Mouse (Mus musculus) forebrain, embryonic 11.5 days (tissue): ENCODE measurements around the gene Mgat5. TPM values are rescaled to one million over a fixed set of nuclear protein-coding genes. Genes with fewer than 3 reads are reported as not detected.

Experiments used
- ATAC-seq: fragments of 200-750 bp; cut with Nextera tagmentation; replicated peaks from 2 replicates; pipeline ENCODE4 v1.8.0; 2017; ENCODE audit warnings: moderate TSS enrichment; ENCODE audit not compliant: low FRiP score
- DNase-seq: peaks from one replicate; pipeline ENCODE4 v3.0.0-alpha.2; 2017; ENCODE audit warnings: low spot score
- H3K27ac ChIP-seq: fragments of 300-500 bp; sonication (generic); 2 replicates; pipeline ENCODE4 v1.5.1; 2014; ENCODE audit warnings: low read depth, low read length
- H3K27me3 ChIP-seq: fragments of 300-500 bp; sonication (generic); 2 replicates; pipeline ENCODE4 v1.6.1; 2014; ENCODE audit warnings: mild to moderate bottlenecking, low read length, mixed read lengths; ENCODE audit not compliant: control insufficient read depth, insufficient read depth
- H3K36me3 ChIP-seq: fragments of 300-500 bp; sonication (generic); 2 replicates; pipeline ENCODE4 v1.6.1; 2014; ENCODE audit warnings: mild to moderate bottlenecking, low read length, moderate library complexity, mixed read lengths; ENCODE audit not compliant: control insufficient read depth, insufficient read depth
- H3K4me1 ChIP-seq: fragments of 300-500 bp; sonication (generic); replicated peaks from 2 replicates; pipeline ENCODE4 v1.6.1; 2014; ENCODE audit warnings: low read length, mixed read lengths; ENCODE audit not compliant: control insufficient read depth, insufficient read depth
- H3K4me2 ChIP-seq: fragments of 300-500 bp; sonication (generic); 2 replicates; pipeline ENCODE4 v1.6.1; 2014; ENCODE audit warnings: low read depth, mild to moderate bottlenecking, low read length, moderate library complexity, mixed read lengths; ENCODE audit not compliant: severe bottlenecking
- H3K4me3 ChIP-seq: fragments of 300-500 bp; sonication (generic); 2 replicates; pipeline ENCODE4 v1.5.1; 2014; ENCODE audit warnings: low read depth, low read length
- H3K9ac ChIP-seq: fragments of 300-500 bp; sonication (generic); 2 replicates; pipeline ENCODE4 v1.6.1; 2014; ENCODE audit warnings: low read length
- H3K9me3 ChIP-seq: fragments of 300-500 bp; sonication (generic); 2 replicates; pipeline ENCODE4 v1.6.1; 2016; ENCODE audit warnings: low read length, mixed read lengths; ENCODE audit not compliant: control insufficient read depth
- WGBS: fragments of 180-500 bp; shearing (Covaris S2); extraction: QIAGEN DNeasy Blood & Tissue Kit; methylation state at CpG from one replicate; pipeline ENCODE4 v1.1.7; 2014; 5-methylcytosine and 5-hydroxymethylcytosine counted together
- polyA plus RNA-seq: library from polyadenylated mRNA; unstranded; fragments of >200 nt; fragmentation: Nextera tagmentation; extraction: Ambion mirVana; gene quantifications from 2 replicates; pipeline ENCODE4 v1.2.1, GENCODE M21; 2014

The Mgat5 gene
- 6.6 and 7.3 TPM in 2 replicates for polyA plus RNA-seq

DNA sequence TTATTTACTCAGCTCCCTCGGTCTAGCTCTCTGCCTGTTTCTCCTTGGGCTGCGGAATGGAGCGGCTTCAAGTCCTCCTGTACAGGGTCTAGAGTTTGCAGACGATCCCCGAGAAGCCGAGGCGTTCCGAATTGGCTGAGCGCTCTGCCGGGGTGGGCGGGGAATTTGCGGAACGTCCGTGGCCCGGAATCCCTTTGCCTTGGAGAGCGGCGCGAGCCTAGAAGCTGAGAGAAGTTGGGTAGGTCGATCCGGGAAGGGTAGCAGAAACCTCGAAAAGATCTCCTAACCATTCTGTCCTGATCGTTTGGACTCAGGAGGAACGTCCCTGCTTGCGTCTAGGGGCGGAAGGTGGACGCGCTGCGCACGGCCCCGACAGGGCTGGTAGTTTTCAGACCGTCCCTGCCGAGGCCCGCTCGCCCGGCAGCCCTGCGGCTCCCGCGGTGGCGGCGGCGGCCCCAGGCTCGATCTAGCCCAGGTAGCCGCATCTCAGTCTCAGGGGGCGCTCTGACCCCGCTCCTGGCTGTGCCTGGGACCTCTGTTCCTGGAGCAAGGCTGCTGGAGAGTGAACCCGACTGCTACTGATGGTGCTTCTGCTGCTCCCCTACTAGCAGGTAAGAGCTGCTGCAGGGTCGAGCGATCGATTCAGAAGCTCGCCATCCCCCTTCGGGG, at the start of gene Mgat5:
Mgat5 (plus strand) TSS at position 199 of the 669 bp plus-strand sequence.
- H3K9ac ChIP-seq: peak within 1 kb of the TSS; percentile 74
- H3K4me1 ChIP-seq: no peaks in the 10 kb centered on the region
- H3K27ac ChIP-seq: peak within 1 kb of the TSS; percentile 93
- WGBS: under 1% methylated on average over 51 of the region's 51 CpGs
- H3K9me3 ChIP-seq: no peaks in the 10 kb centered on the region
- no peaks in the 10 kb centered on the region for H3K27me3 ChIP-seq
- peak; percentile 90 for ATAC-seq
- DNase-seq: peak; percentile 96
- peak within 1 kb of the TSS; percentile 95 for H3K4me2 ChIP-seq
- H3K36me3 ChIP-seq: no peaks in the 10 kb centered on the region
- peak within 1 kb of the TSS; percentile 74 for H3K4me3 ChIP-seq

DNA sequence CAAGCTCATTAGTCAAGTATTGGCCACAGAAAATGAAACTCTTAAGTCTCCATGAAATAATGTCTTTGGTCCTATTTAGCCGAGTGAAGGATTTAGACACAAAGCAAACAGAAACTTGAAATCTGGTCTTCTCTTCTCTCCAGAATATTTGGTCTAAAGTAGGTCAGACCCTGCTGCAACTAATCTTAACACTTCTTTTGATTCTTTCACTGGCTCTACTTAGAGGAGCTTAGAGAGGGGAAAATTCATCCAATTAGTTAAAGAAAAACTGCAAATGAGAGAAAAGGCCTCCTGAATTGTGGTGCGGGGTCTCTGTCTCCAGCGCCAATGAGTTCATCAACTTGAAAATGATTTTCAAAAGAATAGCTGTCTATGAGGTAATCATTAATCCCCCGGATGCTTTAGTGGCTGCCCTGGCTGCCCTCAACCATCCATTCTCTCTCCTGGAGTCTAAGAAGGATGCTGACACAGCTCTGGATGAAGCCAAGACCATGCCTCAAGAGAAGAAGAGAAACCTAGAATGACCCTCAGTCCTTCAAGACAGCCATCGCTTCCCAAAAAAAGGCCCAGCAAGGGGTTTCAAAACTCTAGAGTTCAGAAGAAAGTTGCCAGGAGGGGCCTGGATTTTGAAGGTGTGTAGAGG, 44.6 kb upstream of the Mgat5 start:
- DNase-seq (no peak), ATAC-seq (no peak)
- WGBS: 44% methylated on average over 5 of the region's 5 CpGs
- H3K27me3 ChIP-seq: no peaks in the 10 kb centered on the region
- no peak overlapping the region for H3K27ac ChIP-seq
- H3K4me3 ChIP-seq: no peak overlapping the region
- no peak overlapping the region for H3K9ac ChIP-seq
- H3K4me2 ChIP-seq: no peak overlapping the region
- H3K36me3 ChIP-seq: no peaks in the 10 kb centered on the region
- no peaks in the 10 kb centered on the region for H3K4me1 ChIP-seq
- no peaks in the 10 kb centered on the region for H3K9me3 ChIP-seq

DNA sequence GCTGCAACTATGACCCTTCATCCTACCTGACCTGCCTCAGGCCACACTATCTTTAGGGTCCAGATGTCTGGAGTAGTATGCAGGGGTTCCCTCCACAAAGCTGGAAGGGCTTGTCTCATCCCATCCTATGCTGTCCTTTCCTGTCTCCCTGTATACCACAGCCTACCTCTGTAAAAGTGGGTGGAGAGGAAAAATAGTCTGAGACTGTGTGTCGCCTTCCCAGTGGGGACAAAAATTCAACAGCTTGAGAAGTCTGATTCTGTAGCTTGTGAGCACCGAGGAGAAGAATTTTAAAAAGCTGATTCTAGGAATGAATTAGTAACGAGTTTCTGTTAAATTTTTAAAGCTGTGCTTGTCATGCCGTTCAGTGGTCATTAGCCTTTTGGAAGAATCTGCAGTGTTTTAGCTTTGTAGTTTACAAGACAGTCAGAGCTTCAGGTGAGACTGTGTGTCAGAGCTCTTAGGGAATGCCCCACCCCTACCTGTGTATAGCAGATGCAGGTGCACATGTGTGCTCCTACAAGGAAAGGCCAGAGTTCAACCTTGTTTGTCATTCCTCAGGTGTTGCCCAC, 40.1 kb upstream of the Mgat5 start:
- Histone ChIP-seq H3K27ac (no peak overlapping the region), H3K4me2 (no peak overlapping the region), H3K4me1 (no peaks in the 10 kb centered on the region), H3K9me3 (no peaks in the 10 kb centered on the region), H3K9ac (no peak overlapping the region), H3K36me3 (no peaks in the 10 kb centered on the region), H3K27me3 (no peaks in the 10 kb centered on the region), H3K4me3 (no peak overlapping the region)
- DNase-seq (no peak), ATAC-seq (no peak)
- WGBS: 90% methylated on average over 4 of the region's 4 CpGs

DNA sequence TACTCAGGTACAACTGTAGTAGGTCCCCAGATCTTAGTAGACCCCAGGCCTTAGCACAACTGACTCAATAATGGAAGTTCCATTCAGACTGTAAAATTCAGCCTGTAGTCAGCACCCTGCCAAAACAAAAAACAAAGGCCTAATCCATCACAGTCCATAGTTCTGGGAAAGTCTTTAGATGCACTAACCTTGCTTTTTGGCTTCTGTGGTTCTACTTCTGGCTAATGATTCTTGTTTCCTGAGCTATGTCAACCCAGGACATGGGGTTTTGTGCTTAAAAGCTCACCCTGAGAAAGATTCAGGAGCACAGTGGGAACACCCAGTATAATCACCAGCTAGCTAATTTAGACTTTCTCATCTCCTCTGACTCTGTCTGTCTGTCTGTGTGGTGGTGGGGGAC, 38.3 kb upstream of the Mgat5 start:
- ATAC-seq (no peak), DNase-seq (no peak)
- Histone ChIP-seq H3K4me1 (no peaks in the 10 kb centered on the region), H3K4me3 (no peak overlapping the region), H3K4me2 (no peak overlapping the region), H3K27me3 (no peaks in the 10 kb centered on the region), H3K9me3 (no peaks in the 10 kb centered on the region), H3K36me3 (no peaks in the 10 kb centered on the region), H3K9ac (no peak overlapping the region), H3K27ac (no peak overlapping the region)

DNA sequence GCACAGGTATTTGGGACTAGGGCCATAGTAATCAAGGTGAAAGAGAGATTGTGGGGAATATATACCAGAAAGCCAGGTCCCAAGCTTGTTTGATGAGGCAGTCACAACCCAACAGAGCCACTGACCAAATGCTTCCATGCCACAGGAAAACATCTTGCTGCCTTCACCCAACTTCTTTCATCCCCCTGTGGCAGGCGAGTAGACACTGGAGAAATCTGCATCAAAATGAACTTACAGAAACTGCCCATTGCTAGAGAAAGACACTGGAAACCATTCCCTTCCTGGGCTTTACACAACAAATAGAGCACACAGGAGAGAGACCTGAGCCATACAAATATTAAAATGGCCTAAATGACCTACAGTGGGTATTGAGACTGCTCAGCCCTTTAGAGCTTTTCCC, 37.2 kb upstream of the Mgat5 start:
- H3K4me2 ChIP-seq: no peak overlapping the region
- no peak overlapping the region for H3K27ac ChIP-seq
- DNase-seq: no peak

DNA sequence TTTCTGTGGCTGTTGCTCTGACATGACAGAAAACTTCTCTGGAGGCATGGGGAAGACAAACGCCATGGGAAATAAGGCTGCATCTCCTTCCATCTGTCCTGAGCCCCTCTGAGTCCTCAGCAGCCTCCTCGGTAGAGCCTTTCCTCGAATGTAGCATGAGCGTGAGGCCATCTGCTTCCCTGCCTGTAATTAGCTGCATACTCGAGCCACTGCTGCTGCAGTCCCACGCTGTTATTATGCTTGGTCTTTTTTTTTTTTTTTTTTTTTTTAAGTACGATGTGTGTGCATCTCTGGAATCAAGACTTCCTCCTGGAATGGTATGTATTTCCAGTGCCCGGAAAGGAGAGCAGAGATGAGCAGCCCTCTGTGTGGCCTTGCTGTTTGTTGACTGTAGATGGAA, 36.6 kb upstream of the Mgat5 start:
- Histone ChIP-seq H3K9ac (no peak overlapping the region), H3K4me3 (no peak overlapping the region), H3K4me1 (no peaks in the 10 kb centered on the region), H3K4me2 (no peak overlapping the region), H3K27ac (no peak overlapping the region), H3K9me3 (no peaks in the 10 kb centered on the region), H3K27me3 (no peaks in the 10 kb centered on the region), H3K36me3 (no peaks in the 10 kb centered on the region)
- DNase-seq (no peak), ATAC-seq (no peak)
- WGBS: 62% methylated on average over 8 of the region's 8 CpGs

More for the DNA sequence above, 37.2 kb upstream of the Mgat5 start:
- Histone ChIP-seq H3K4me3 (no peak overlapping the region), H3K4me1 (no peaks in the 10 kb centered on the region), H3K27me3 (no peaks in the 10 kb centered on the region), H3K9me3 (no peaks in the 10 kb centered on the region), H3K9ac (no peak overlapping the region), H3K36me3 (no peaks in the 10 kb centered on the region)
- 69% methylated on average over 1 of the region's 1 CpGs for WGBS
- no peak for ATAC-seq

DNA sequence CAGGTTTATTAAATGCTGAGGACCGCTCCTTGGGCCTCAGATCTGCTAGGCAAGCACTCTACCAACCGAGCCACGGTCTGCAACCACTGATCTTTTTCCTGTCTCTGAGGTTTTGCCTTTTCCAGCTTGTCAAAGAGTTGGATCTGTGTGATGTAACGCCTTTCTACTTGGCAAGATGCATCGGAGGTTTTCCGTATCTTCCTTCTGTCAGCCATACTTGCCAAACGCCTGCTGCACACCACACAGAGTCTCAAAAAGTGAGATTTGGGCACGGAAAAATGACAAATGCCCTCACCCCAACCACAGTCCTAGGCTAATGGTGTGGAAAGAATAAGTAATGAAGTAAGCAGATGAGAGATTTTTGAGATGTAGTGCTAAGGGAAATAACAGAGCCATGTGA, 35.3 kb upstream of the Mgat5 start:
- H3K27me3 ChIP-seq: no peaks in the 10 kb centered on the region
- no peaks in the 10 kb centered on the region for H3K9me3 ChIP-seq
- ATAC-seq (no peak), DNase-seq (no peak)
- 89% methylated on average over 8 of the region's 8 CpGs for WGBS
- no peak overlapping the region for H3K9ac ChIP-seq
- H3K36me3 ChIP-seq: no peaks in the 10 kb centered on the region
- H3K4me3 ChIP-seq: no peak overlapping the region
- no peaks in the 10 kb centered on the region for H3K4me1 ChIP-seq
- H3K27ac ChIP-seq: no peak overlapping the region
- no peak overlapping the region for H3K4me2 ChIP-seq

DNA sequence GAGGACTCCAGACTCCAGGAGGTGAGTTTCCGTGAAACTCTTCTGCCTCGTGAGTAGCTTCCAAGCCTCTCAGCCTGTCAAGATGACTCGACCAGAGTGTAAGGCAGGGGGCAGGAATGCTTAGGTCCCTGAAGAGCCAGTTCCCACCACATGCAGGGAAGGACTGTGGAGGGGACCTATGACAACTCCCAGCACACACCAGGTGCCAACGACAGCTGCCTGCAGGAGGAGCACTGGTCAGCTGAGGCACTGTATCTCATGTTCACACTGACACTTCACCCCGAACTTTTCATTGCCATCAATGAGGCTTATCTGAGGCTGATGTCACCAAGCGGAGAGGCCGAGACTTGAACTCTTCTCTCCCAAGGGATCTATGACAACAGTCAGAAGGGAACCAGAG, 33.5 kb upstream of the Mgat5 start:
- WGBS: 89% methylated on average over 7 of the region's 7 CpGs
- H3K36me3 ChIP-seq: no peaks in the 10 kb centered on the region
- H3K27me3 ChIP-seq: no peaks in the 10 kb centered on the region
- H3K27ac ChIP-seq: no peak overlapping the region
- no peaks in the 10 kb centered on the region for H3K9me3 ChIP-seq
- no peak overlapping the region for H3K4me2 ChIP-seq
- H3K9ac ChIP-seq: no peak overlapping the region
- ATAC-seq: no peak
- H3K4me3 ChIP-seq: no peak overlapping the region
- DNase-seq: no peak
- no peaks in the 10 kb centered on the region for H3K4me1 ChIP-seq

DNA sequence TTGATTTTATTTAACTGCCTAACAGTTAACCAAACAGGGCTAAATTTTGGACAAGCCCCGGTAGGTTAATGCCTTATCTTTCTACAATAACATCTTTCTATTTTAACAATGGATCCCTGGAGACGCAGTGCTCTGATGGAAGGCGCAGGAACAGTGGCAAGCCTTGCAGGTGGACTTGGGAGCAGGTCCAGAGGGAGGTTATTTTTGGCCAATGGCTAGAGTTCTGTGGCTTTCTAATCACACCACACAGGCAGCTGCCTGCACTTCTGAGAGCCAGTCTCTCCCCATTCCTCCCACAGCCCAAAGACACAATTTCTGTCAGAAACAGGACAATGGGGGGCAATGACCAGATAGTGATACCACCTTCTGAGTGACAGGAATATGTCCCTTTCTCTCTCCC, 31.4 kb upstream of the Mgat5 start:
- Histone ChIP-seq H3K4me3 (no peak overlapping the region), H3K27ac (no peak overlapping the region), H3K27me3 (no peaks in the 10 kb centered on the region), H3K36me3 (no peaks in the 10 kb centered on the region), H3K9me3 (no peaks in the 10 kb centered on the region), H3K4me1 (no peaks in the 10 kb centered on the region), H3K4me2 (no peak overlapping the region), H3K9ac (no peak overlapping the region)
- WGBS: 88% methylated on average over 3 of the region's 3 CpGs
- ATAC-seq (no peak), DNase-seq (no peak)
